Mouse (Mus musculus) midbrain, embryonic 15.5 days (tissue): Measurements from ENCODE around the gene Phb. TPM values are rescaled to one million over a fixed set of nuclear protein-coding genes. Genes with fewer than 3 reads are reported as not detected.
A peak's percentile ranks its signal among the peaks of the same experiment; 100 is the strongest.

Source experiments
- ATAC-seq: fragments of 200-750 bp; cut with Nextera tagmentation; replicated peaks from 2 replicates; pipeline ENCODE4 v1.8.0; 2017; ENCODE audit warnings: moderate TSS enrichment
- H3K27ac ChIP-seq: fragments of 300-500 bp; sonication (generic); 2 replicates; pipeline ENCODE4 v1.5.1; 2015; ENCODE audit warnings: mild to moderate bottlenecking, inconsistent platforms
- H3K27me3 ChIP-seq: fragments of 300-500 bp; sonication (generic); replicated peaks from 2 replicates; pipeline ENCODE4 v1.6.1; 2015; ENCODE audit warnings: inconsistent platforms
- H3K36me3 ChIP-seq: fragments of 300-500 bp; sonication (generic); replicated peaks from 2 replicates; pipeline ENCODE4 v1.6.1; 2015; ENCODE audit warnings: inconsistent platforms
- H3K4me1 ChIP-seq: fragments of 300-500 bp; sonication (generic); 2 replicates; pipeline ENCODE4 v1.6.1; 2015; ENCODE audit warnings: inconsistent platforms
- H3K4me2 ChIP-seq: fragments of 300-500 bp; sonication (generic); 2 replicates; pipeline ENCODE4 v1.6.1; 2015; ENCODE audit warnings: inconsistent platforms, mild to moderate bottlenecking, moderate library complexity
- H3K4me3 ChIP-seq: fragments of 300-500 bp; sonication (generic); 2 replicates; pipeline ENCODE4 v1.5.1; 2015; ENCODE audit warnings: mild to moderate bottlenecking, inconsistent platforms
- H3K9ac ChIP-seq: fragments of 300-500 bp; sonication (generic); 2 replicates; pipeline ENCODE4 v1.6.1; 2015; ENCODE audit warnings: mild to moderate bottlenecking, inconsistent platforms
- H3K9me3 ChIP-seq: fragments of 300-500 bp; sonication (generic); 2 replicates; pipeline ENCODE4 v1.6.1; 2016; ENCODE audit warnings: inconsistent platforms
- WGBS: fragments of 180-500 bp; shearing (Covaris S2); methylation state at CpG from one replicate; pipeline ENCODE4 v1.1.7; 2015; ENCODE audit warnings: mixed read lengths; 5-methylcytosine and 5-hydroxymethylcytosine counted together
- polyA plus RNA-seq: library from polyadenylated mRNA; unstranded; fragments of >200 nt; fragmentation: Nextera tagmentation; extraction: Ambion mirVana; gene quantifications from 2 replicates; pipeline ENCODE4 v1.2.1, GENCODE M21; 2015

The Phb gene
- polyA plus RNA-seq, 1 experiment from 2014 or later, result 185 TPM

DNA sequence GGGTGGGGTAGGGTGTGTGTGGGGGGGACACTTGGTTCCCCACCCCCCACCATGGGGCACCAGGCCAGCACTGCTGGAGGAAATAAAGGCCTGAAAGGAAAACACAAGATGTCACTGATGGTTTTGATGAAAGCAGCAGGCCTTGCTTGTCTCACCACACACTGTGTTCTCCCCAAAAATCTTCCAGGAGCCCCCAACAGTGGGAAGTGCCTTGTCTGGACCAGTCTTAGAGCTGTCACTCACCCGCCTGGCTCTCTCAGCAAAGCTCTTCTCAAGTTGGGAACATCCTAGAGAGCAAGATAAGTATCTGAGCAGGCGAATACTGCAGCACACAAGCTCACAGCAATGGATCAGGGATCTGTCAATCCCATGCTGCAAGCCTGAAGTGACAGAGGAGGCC is 26.0 kb upstream of the Phb start:
- ATAC-seq, result no peak
- no peak overlapping the region for H3K4me2 ChIP-seq
- no peaks in the 10 kb centered on the region for H3K36me3 ChIP-seq
- H3K27me3 ChIP-seq, result peaks cover 31% of the 10 kb centered on the region
- H3K9ac ChIP-seq, result no peak overlapping the region
- H3K4me1 ChIP-seq, result peaks cover 14% of the 10 kb centered on the region
- no peaks in the 10 kb centered on the region for H3K9me3 ChIP-seq
- no peak overlapping the region for H3K4me3 ChIP-seq
- no peak overlapping the region for H3K27ac ChIP-seq
- WGBS, result 42% methylated on average over 2 of the region's 2 CpGs

GRCm38 (mm10) chr11:95642534-95643280 is 24.1 kb upstream of the Phb start:
- no peak overlapping the region for H3K9ac ChIP-seq
- peaks cover 32% of the 10 kb centered on the region for H3K27me3 ChIP-seq
- no peak overlapping the region for H3K27ac ChIP-seq
- no peaks in the 10 kb centered on the region for H3K36me3 ChIP-seq
- 53% methylated on average over 10 of the region's 12 CpGs for WGBS
- no peak overlapping the region for H3K4me3 ChIP-seq
- no peak for ATAC-seq
- H3K4me2 ChIP-seq, result no peak overlapping the region
- H3K4me1 ChIP-seq, result peaks cover 16% of the 10 kb centered on the region
- no peaks in the 10 kb centered on the region for H3K9me3 ChIP-seq

DNA sequence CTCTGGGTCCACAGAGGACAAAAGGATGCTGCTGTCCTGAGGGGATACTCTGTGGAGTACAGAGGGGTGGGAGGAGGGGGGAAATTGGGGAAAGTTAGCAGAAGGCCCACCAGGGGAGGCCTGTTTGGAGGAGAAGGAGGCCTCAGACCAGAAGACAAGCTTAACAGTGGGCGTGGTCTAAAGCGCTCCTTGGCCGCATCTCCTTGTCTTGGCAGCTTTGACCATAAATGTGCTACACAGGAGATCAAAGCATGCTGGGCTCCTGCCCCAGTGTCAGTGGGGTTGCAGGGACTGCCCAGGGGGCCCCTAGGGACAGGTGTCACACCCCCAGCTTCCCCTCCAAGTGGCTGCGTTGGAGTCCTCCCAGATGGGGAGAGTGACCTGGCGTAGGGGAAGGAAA is 22.9 kb upstream of the Phb start:
- H3K4me1 ChIP-seq, result peaks cover 16% of the 10 kb centered on the region
- H3K4me2 ChIP-seq, result no peak overlapping the region
- H3K4me3 ChIP-seq, result no peak overlapping the region
- no peak for ATAC-seq
- no peak overlapping the region for H3K27ac ChIP-seq
- H3K27me3 ChIP-seq, result peaks cover 32% of the 10 kb centered on the region
- no peaks in the 10 kb centered on the region for H3K36me3 ChIP-seq
- no peaks in the 10 kb centered on the region for H3K9me3 ChIP-seq
- WGBS, result 53% methylated on average over 5 of the region's 5 CpGs
- no peak overlapping the region for H3K9ac ChIP-seq

DNA sequence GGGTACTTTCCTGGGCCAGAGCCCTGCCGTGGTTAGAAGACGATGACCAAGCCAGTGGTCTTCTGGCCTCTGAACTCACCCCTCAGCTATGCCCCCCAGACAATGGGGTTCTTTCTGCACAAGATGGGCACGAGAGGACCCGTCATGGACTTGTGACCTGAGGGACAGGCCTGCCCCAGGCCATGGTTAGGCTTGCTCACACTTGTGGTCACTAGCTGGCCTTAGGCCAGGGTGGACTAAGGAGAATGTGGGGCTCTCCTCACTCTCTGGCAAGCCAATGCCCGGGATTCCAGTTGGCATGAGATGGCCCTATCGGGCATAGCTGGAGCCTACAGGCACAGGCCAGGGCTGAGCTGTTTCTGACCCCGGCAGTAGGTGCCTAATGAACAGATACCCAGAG is 22.4 kb upstream of the Phb start:
- Histone ChIP-seq H3K9me3 (no peaks in the 10 kb centered on the region), H3K4me3 (no peak overlapping the region), H3K36me3 (no peaks in the 10 kb centered on the region), H3K4me1 (peaks cover 16% of the 10 kb centered on the region), H3K4me2 (no peak overlapping the region), H3K9ac (no peak overlapping the region), H3K27ac (no peak overlapping the region), H3K27me3 (peaks cover 36% of the 10 kb centered on the region)
- WGBS, result 68% methylated on average over 7 of the region's 7 CpGs
- ATAC-seq, result no peak

DNA sequence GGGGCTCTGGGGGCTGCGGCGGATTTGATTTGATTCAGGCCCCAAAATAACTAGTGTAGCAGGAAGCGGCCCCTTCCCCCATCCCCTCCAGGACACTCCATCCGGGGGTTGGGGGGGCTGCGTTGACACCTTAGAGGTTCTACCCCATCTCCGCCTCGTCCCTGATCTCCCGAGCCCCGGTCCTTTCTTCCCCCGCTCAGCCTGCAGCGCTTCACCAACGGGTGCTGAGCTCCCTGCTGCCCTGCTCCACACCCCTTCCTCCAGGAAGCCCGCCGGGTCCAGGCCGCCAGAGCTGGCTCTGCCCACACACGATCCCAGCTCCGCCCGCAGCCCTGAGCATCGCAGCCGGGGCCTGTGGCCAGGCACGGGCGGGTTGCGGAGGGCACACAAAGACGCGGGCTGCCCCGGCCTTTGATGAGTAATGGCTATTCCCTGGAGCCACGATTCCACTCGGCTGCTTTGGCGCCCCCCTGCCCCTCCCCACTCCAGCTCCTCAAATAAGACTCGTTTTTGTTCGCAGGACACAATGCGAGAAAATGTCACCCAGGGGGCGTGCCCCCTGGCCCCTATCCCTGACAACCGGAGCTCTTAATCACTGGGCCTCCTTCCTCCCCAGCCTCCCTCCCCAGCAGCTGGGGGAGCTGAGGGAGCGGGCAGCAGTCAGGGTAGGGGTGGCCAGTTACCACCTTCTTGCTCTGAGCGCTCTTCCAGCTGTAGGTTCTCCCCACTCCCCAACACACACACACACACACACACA is 21.2 kb upstream of the Phb start:
- 2% methylated on average over 36 of the region's 36 CpGs for WGBS
- Histone ChIP-seq H3K36me3 (no peaks in the 10 kb centered on the region), H3K4me1 (peaks cover 16% of the 10 kb centered on the region), H3K27ac (no peak overlapping the region), H3K9ac (no peak overlapping the region; the same call in 1 of the 2 replicates), H3K27me3 (peaks cover 38% of the 10 kb centered on the region), H3K9me3 (no peaks in the 10 kb centered on the region), H3K4me3 (peak overlapping the region; percentile 10; the same call in 1 of the 2 replicates), H3K4me2 (peak overlapping the region; percentile 36)
- no peak for ATAC-seq

GRCm38 (mm10) chr11:95646154-95646490 is 20.6 kb upstream of the Phb start:
- H3K27me3 ChIP-seq, result peaks cover 38% of the 10 kb centered on the region
- no peak for ATAC-seq
- no peak overlapping the region for H3K9ac ChIP-seq
- no peaks in the 10 kb centered on the region for H3K36me3 ChIP-seq
- H3K27ac ChIP-seq, result no peak overlapping the region
- no peak overlapping the region for H3K4me3 ChIP-seq
- WGBS, result 42% methylated on average over 3 of the region's 3 CpGs
- no peak overlapping the region for H3K4me2 ChIP-seq
- peaks cover 16% of the 10 kb centered on the region for H3K4me1 ChIP-seq
- H3K9me3 ChIP-seq, result no peaks in the 10 kb centered on the region

DNA sequence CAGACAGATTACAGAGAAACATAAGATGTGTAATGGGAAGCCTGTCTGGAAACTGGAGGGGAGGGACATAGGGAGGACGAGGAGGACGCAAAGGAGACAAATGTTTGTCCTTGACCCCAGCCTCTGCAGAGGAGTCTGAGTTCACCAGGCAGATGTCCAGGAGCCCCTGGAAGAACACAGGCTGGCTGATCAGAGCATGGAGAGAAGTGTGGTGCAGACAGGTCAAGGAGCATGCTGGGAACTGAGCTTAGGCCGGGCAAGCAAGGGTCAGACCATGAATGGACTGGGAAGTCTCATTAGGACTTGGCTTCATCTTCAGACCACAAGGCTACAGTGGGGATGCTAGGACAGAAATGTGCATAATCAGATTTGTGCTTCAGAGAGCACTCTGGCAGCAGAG is 19.0 kb upstream of the Phb start:
- Histone ChIP-seq H3K27ac (no peak overlapping the region), H3K9ac (no peak overlapping the region), H3K9me3 (no peaks in the 10 kb centered on the region), H3K4me3 (no peak overlapping the region), H3K36me3 (no peaks in the 10 kb centered on the region), H3K4me1 (peaks cover 13% of the 10 kb centered on the region), H3K27me3 (peaks cover 32% of the 10 kb centered on the region), H3K4me2 (no peak overlapping the region)
- ATAC-seq, result no peak
- 49% methylated on average over 3 of the region's 3 CpGs for WGBS

DNA sequence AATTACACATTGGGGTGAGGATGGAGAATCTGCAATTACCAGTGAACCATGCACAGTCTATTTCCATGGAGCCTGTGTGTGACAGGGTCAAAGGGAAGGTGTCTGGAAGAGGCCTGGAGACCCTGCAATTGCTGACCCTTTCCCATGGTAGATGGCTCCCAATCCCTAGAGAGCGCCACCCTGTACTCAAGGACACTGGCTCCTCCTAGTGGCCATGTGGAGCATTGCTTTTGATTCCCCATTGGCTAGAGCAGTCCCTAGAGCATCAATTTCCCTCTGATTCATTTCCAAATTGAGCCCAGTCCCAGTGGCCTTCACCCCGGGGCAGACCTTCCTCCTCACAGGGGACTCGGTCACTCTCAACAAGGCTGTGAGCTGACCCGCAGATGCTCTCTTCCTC is 17.9 kb upstream of the Phb start:
- Histone ChIP-seq H3K36me3 (no peaks in the 10 kb centered on the region), H3K27ac (no peak overlapping the region), H3K9ac (no peak overlapping the region), H3K4me2 (no peak overlapping the region), H3K4me1 (peaks cover 11% of the 10 kb centered on the region), H3K9me3 (no peaks in the 10 kb centered on the region), H3K27me3 (peaks cover 26% of the 10 kb centered on the region), H3K4me3 (no peak overlapping the region)
- 2% methylated on average over 4 of the region's 4 CpGs for WGBS
- ATAC-seq, result no peak

- WGBS, result 76% methylated on average over 7 of the region's 7 CpGs
Observed at GRCm38 (mm10) chr11:95649560-95649959, 17.2 kb upstream of the Phb start.

DNA sequence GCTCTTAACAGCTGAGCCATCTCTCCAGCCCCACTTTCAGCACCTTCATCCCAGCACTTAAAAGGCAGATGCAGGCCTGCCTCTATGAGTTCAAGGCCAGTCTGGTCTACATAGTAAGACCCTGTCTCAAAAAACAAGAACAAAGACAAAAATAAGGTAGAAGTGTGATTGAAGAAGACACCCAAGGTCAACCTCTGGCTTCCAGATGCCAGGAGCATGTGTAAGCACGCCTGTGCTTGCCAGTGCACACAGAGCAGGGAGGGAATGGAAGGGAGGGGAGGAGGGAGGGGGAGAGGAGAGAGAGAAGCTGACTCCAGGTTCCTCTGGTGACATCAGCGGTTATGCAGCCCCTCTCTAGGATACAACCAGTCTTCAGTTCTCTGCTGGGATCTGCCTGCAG is 16.8 kb upstream of the Phb start:
- H3K9me3 ChIP-seq, result no peaks in the 10 kb centered on the region
- no peak overlapping the region for H3K27ac ChIP-seq
- peaks cover 15% of the 10 kb centered on the region for H3K27me3 ChIP-seq
- 50% methylated on average over 2 of the region's 2 CpGs for WGBS
- H3K4me2 ChIP-seq, result no peak overlapping the region
- H3K9ac ChIP-seq, result no peak overlapping the region
- peaks cover 9% of the 10 kb centered on the region for H3K4me1 ChIP-seq
- H3K36me3 ChIP-seq, result no peaks in the 10 kb centered on the region
- H3K4me3 ChIP-seq, result no peak overlapping the region
- no peak for ATAC-seq

More at GRCm38 (mm10) chr11:95649560-95649959, 17.2 kb upstream of the Phb start:
- Histone ChIP-seq H3K4me2 (no peak overlapping the region), H3K36me3 (no peaks in the 10 kb centered on the region), H3K9ac (no peak overlapping the region), H3K4me1 (peaks cover 11% of the 10 kb centered on the region), H3K27ac (no peak overlapping the region), H3K4me3 (no peak overlapping the region), H3K9me3 (no peaks in the 10 kb centered on the region), H3K27me3 (peaks cover 19% of the 10 kb centered on the region)
- ATAC-seq, result no peak

DNA sequence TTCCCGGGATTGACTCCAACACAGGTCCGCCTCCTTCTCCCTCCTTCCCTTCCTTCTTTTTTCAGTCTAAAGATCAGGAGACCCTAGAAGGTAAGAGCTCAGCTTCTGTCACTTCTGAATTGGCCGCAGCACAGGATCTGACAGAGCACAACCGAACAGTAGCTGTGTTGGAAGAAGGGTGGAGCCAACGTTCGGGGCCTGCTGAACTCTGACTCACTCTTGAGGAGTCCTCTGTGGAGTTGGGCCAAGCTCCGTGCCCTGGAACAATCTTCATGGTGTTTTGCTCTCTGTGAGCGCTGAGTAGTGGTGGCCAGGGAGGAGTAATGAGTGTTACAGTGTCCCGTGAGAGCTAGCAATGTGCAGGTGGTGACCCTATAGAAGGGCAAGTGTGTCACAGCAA is 15.8 kb upstream of the Phb start:
- Histone ChIP-seq H3K9ac (no peak overlapping the region), H3K4me3 (no peak overlapping the region), H3K27ac (no peak overlapping the region), H3K4me1 (no peaks in the 10 kb centered on the region), H3K4me2 (no peak overlapping the region), H3K27me3 (peaks cover 6% of the 10 kb centered on the region; the same call in 1 of the 2 replicates), H3K9me3 (no peaks in the 10 kb centered on the region), H3K36me3 (no peaks in the 10 kb centered on the region)
- ATAC-seq, result no peak
- WGBS, result 71% methylated on average over 9 of the region's 9 CpGs

DNA sequence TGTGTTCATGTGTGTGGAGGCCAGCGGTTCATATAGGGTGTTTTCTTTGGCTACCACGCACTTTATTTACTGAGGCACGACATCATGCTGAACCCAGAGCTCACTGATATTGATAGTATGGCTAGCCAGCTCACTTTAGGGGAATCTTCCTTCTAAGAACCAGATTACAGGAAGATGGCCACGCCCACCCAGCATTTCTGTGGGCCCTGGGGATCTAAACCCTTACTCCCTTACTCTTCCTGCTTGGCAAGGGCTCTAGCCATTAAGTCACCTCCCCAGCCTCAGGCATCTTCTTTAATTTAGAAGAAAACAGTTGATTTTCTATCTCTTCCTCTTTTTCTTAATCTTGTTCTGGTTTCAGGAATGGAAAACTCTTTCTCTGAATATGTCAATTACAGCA is 9.3 kb upstream of the Phb start:
- H3K9ac ChIP-seq, result no peak overlapping the region
- no peak for ATAC-seq
- H3K27ac ChIP-seq, result no peak overlapping the region
- no peaks in the 10 kb centered on the region for H3K36me3 ChIP-seq
- no peaks in the 10 kb centered on the region for H3K9me3 ChIP-seq
- no peak overlapping the region for H3K4me2 ChIP-seq
- no peak overlapping the region for H3K4me3 ChIP-seq
- H3K4me1 ChIP-seq, result no peaks in the 10 kb centered on the region
- H3K27me3 ChIP-seq, result no peaks in the 10 kb centered on the region
- 80% methylated on average over 4 of the region's 4 CpGs for WGBS

GRCm38 (mm10) chr11:95667177-95667576 is 420 bp downstream of the Phb start:
- ATAC-seq, result peak; percentile 41
- peak overlapping the region; percentile 80 for H3K4me2 ChIP-seq
- peak overlapping the region; percentile 73 for H3K9ac ChIP-seq
- peaks cover 27% of the 10 kb centered on the region; the same call in 1 of the 2 replicates for H3K36me3 ChIP-seq
- 2% methylated on average over 11 of the region's 11 CpGs for WGBS
- peak overlapping the region; percentile 76 for H3K4me3 ChIP-seq
- peaks cover 13% of the 10 kb centered on the region for H3K4me1 ChIP-seq
- no peaks in the 10 kb centered on the region for H3K9me3 ChIP-seq
- no peaks in the 10 kb centered on the region for H3K27me3 ChIP-seq
- H3K27ac ChIP-seq, result peak overlapping the region; percentile 57; the same call in 1 of the 2 replicates
